Mouse (Mus musculus) gastrocnemius, postnatal 4 days (tissue): Measurements from ENCODE around the gene Phox2a. TPM values are rescaled to one million over a fixed set of nuclear protein-coding genes. Genes with fewer than 3 reads are reported as not detected.

Source experiments
- DNase-seq, 2 experiments: peaks; one replicate each; pipeline ENCODE4 v3.0.0; 2021 to 2022; ENCODE audit warnings: low spot score in 2 of 2, mixed read lengths in 2 of 2
- long read RNA-seq, 2 experiments: library from polyadenylated mRNA; stranded (forward); transcript quantifications; one replicate each; pipeline ENCODE4 v2.0.0; 2021
- total RNA-seq, 2 experiments: library from RNA; stranded (reverse); gene quantifications; 2 replicates each; pipeline ENCODE4 v1.2.3; 2021

Phox2a gene
- under 1 TPM; 0.26 to 0.27 TPM for total RNA-seq
- long read RNA-seq, experiment 1, partial matches to known transcripts: 1 of 1 reads
- long read RNA-seq, experiment 1, other reads (novel, unspliced or antisense): 0 of 1 reads
- long read RNA-seq, experiment 2: 0 reads

DNA sequence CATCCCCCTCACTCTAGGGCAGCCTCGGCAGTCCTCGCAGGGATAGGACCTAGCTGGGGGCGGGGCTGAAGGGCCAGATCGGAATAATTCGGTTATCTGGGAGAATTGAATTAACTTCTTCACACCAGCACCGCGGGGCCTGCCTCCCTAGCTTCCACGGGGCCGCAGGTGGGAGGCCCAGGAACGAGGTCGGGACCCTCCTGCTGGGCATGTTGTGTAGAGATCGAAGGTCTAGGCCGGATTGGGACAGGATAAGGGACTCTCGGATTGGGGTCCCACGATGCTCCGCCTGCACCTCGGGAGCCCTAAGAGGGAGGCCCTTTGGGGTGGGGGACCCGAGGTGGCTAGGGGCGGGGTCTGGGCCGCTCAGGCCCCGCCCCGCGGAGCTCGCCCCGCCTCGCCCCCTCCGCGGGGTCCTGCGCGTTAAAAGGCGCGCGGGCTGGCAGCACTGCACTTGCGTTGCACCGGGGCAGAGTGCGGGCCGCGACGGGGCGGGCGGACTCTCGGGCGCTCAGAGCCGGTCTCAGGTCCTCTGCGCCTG is at the start of gene Phox2a:
Gene Phox2a (plus strand): TSS at position 453 of the 541 bp plus-strand sequence.
- no peak for DNase-seq

DNA sequence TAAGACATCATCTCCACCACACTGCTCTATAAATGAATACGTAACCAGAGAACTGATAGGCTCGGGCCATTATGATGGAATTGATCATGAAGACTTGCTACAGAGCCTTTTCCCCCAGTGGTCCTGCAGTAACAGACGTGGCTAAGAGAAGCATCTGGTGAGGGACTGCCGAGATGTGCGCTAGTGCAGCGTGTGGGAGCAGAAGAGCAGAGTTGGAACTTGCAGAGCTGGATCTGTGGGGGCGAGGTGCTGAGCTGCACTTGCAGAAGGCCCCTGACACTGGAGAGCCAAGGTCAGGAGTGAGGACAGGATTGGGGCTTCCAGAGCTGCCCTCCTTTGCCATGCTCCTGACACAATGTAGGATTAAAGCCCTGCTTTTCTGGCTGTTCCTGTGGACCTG is 48.1 kb upstream of the Phox2a start:
- no peak for DNase-seq

DNA sequence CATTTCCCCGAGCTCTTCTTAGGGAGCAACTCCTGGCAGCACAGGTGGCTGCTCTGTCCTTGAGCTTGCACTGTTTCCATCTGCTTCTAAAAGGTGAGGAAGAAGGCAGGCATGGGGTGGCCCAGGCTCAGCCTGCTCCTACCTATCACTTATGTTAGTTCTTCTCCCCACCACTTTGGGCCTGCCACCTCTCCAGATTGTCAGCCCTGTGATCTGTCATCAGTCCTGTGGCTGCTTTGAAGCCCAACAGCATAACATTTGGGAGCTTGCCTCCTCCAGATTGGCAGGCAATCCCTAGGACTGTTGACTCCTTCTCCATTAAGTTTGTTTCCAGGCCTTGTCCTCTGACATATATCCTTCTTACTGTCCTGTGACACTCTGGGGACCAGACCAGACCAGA is 46.5 kb upstream of the Phox2a start:
- DNase-seq: no peak

GRCm38 (mm10) chr7:101772687-101773086 is 45.4 kb upstream of the Phox2a start:
- DNase-seq: no peak

DNA sequence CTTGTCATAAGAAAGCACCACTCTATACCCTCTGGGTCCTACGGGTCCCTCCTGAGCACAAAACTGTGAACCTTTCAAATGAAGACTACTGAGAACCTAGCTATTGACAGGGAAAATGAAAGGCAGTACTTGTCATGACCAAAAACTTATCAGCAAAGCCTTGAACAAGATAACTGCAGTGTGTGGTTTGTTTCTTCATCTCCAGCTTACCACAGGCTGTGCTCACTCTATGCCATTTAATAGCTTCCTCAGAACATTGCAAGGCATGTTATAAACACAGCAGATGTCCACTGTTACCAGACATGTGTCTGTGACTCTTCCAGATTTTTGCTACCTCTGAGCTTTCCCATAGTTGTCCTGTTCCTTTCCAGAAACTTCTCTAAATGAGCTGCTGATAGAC is 41.1 kb upstream of the Phox2a start:
- DNase-seq: no peak

DNA sequence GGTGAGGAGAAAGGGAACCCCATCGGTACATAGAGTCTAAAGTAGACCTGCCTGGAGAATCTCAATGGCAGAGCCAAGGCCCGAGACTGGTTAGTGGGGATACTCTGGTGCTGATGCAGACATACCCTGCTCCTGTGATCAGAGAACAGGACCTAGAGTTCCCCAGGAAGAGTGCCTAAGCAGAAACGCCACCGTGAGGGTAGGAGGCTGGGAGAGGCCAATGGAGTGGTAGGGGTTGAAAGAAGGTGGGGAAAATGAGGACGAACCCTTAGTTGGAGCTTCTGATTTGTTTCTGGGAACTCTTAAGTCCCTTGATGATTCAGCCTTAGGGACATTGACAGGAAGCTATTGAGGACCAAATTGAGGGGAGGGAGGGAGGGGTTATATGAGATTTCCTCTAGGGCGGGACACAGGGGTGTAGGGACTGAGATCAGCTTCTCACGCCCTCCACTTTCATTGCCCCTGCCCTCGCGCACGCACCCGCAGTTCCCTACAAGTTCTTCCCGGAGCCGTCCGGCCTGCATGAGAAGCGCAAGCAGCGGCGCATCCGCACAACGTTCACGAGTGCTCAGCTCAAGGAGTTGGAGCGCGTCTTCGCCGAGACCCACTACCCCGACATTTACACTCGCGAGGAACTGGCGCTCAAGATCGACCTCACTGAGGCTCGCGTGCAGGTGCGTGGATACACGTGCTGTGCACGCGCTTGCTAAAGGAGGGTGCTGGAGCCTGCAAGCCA is 2.4 kb downstream of the Phox2a start:
- no peak for DNase-seq

- peak in 1 of 2 experiments; percentile 53 for DNase-seq
These were observed 3.7 kb downstream of the Phox2a start for GRCm38 (mm10) chr7:101821571-101822501.

GRCm38 (mm10) chr7:101822836-101823757 is 5.0 kb downstream of the Phox2a start:
- DNase-seq: no peak

DNA sequence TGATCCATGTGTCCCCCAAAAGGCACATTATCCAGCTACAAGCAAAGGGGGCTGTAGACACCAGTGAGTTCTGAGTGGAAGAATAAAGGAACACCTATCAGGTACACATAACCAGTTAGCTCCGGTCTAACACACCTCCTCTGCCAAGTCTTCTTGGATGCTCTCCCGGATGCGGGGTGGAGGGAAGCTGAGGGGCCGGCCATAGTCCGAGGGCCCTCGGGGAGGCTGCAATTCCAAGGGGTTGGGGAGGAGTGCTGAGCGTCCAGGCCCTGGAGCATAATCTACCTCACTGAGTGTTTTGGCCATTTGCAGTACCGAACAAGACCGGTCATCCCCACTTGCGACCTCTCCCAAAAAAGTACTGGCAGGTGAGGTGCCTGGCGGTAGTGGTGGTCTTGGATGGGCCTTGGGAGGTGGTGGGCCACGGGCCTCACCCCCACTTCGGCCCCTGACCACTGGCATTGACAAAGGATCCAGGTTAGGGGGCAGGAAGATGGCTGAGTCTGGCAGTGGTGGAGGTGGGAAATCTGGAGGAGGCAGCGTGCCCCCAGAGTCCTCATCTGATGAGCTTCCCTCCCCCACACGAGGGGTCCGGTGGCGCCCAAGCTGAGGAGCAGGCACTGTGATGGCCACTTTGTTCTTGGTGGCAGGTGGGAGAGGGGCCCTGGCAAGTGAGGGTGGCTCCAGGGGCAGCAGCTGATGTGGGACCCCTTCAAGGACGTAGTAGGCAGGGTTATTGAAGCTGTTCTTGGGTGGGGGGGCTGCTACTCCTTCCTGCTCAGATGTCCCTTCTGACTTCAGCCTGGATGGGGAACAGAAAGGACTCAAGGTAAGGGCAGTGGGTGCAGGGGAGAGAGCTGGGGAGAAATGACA is 5.9 kb downstream of the Phox2a start:
- no peak for DNase-seq

- no peak for DNase-seq
These were observed 12.3 kb downstream of the Phox2a start for GRCm38 (mm10) chr7:101830373-101830772.

GRCm38 (mm10) chr7:101831437-101831836 is 13.3 kb downstream of the Phox2a start:
- DNase-seq: no peak

DNA sequence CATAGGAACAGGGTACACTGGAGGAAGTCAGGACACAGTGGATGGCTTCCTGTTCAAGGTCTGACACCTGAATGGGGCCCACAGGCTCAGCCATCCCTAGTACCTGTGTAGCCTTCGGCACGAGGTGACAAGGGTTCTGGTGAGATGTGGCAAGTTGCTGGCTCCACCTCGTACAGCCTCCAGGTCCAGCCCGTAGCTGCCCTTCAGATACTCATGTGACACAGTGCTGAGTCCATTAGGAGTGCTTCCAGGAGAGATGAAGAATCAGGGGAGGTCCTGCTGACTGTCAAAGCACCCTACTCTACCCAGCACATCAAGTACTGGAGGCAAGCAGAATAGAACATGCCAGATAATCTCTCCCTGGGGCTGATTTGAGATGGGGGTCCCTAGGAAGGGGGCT is 14.3 kb downstream of the Phox2a start:
- DNase-seq: no peak

GRCm38 (mm10) chr7:101833352-101833751 is 15.2 kb downstream of the Phox2a start:
- no peak for DNase-seq

GRCm38 (mm10) chr7:101833916-101834584 is 15.9 kb downstream of the Phox2a start:
- DNase-seq: no peak

GRCm38 (mm10) chr7:101834903-101835302 is 16.8 kb downstream of the Phox2a start:
- no peak for DNase-seq

DNA sequence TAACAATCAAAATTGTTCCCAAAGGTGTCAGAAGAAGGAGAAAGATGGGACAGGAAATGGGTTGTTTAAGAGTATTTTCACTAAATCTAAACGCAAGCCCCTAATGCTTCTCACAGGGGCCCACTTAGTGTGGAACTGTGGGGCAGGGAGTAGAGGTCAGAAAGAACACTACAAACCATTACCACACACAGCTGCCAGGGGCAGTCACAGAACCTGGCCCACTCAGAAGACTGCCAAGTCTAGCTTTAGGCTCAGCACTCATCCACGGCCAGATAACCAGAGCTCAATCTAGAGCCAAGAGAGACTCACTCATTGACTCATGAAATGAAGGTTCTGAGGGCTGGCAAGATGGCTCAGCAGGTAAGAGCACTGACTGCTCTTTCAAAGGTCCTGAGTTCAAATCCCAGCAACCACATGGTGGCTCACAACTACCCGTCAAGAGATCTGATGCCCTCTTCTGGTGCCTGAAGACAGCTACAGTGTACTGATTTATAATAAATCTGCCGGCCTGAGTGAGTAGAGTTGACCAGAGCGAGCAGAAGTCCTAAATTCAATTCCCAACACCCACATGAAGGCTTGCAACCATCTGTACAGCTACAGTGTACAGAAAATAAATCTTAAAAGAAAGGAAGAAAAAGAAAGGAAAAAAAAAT is 17.5 kb downstream of the Phox2a start:
- DNase-seq: no peak

- peak; percentile 54 to 77 for DNase-seq
These were observed 18.4 kb downstream of the Phox2a start for GRCm38 (mm10) chr7:101836271-101837153.
